12 mouse cellular contexts compared by ENCODE assay signal in genomic region chr17:14370476-14370875, GRCm38 (mm10).
DNase-seq lines count a peak whose midpoint lies in the region; ATAC-seq and TF ChIP-seq lines count a peak whose summit lies in the region.
"Had no signal": no experiment of that assay in that cellular context is flagged by ENCODE, and none has a peak within 500 bp of the region (broad histone marks: within the 10 kb centered on the region; RNA-seq: fewer than 3 reads in every experiment).

No protein-coding gene starts in this region.

- H3K4me1 ChIP-seq in midbrain, postnatal 0 days (ENCODE audit: insufficient read depth, low read length) = no peaks in the 10 kb centered on the region; the same call in 1 of the 2 replicates
- H3K4me1 ChIP-seq in midbrain, embryonic 15.5 days = peaks cover 11% of the 10 kb centered on the region
- H3K4me1 ChIP-seq in liver, postnatal 0 days (ENCODE audit: insufficient read depth) = 0 out of 2 replicates have a peak, but pooled peaks cover 4% of the 10 kb centered on the region

- 95% methylated on average over 5 of the region's 5 CpGs for WGBS in midbrain, postnatal 0 days
- 95% methylated on average over 5 of the region's 5 CpGs for WGBS in midbrain, embryonic 15.5 days
- WGBS in liver, postnatal 0 days (ENCODE audit: insufficient replicate concordance) = 83% methylated on average over 5 of the region's 5 CpGs

- no peaks in the 10 kb centered on the region for H3K36me3 ChIP-seq in midbrain, postnatal 0 days (ENCODE audit: insufficient read depth, low read length)
- no peaks in the 10 kb centered on the region for H3K36me3 ChIP-seq in midbrain, embryonic 15.5 days (replicated peaks)
- H3K36me3 ChIP-seq in liver, postnatal 0 days (replicated peaks; ENCODE audit: insufficient read depth, low read length) = no peaks in the 10 kb centered on the region

- intact Hi-C loops in left cerebral cortex, postnatal 25 days (cut with DNase I) = loop anchor here (5.0 kb wide), 1 partner anchor 203 kb away; no protein-coding TSS in a partner anchor

- no peak overlapping the region for H3K9ac ChIP-seq in midbrain, postnatal 0 days (replicated peaks; ENCODE audit: low read length, poor library complexity, severe bottlenecking)
- H3K9ac ChIP-seq in midbrain, embryonic 15.5 days = no peak overlapping the region
- no peak overlapping the region for H3K9ac ChIP-seq in liver, postnatal 0 days (replicated peaks)

- TF ChIP-seq EP300 in liver, postnatal 0 days (IDR thresholded peaks at IDR 0.05; ENCODE audit: low read depth) = no peak

- TF ChIP-seq CTCF in midbrain, postnatal 0 days (IDR thresholded peaks at IDR 0.05) = no peak
- no peak for TF ChIP-seq CTCF in layer of hippocampus, adult 2 months (conservative IDR thresholded peaks at IDR 0.05)
- no peak for TF ChIP-seq CTCF in liver, postnatal 0 days (IDR thresholded peaks at IDR 0.05; ENCODE audit: low read depth)

- H3K27me3 ChIP-seq in midbrain, postnatal 0 days (ENCODE audit: insufficient read depth, low read length) = no peaks in the 10 kb centered on the region
- H3K27me3 ChIP-seq in midbrain, embryonic 15.5 days (replicated peaks) = no peaks in the 10 kb centered on the region
- no peaks in the 10 kb centered on the region for H3K27me3 ChIP-seq in liver, postnatal 0 days (ENCODE audit: insufficient read depth, low read length)
- H3K27me3 ChIP-seq: Patski had no signal

- no peak for ATAC-seq in midbrain, postnatal 0 days (ENCODE audit: low FRiP score)
- ATAC-seq in midbrain, embryonic 15.5 days (replicated peaks) = no peak
- ATAC-seq in liver, postnatal 0 days = no peak
- ATAC-seq: inflammation-experienced regulatory T-cells, adult 6 months; Patski had no signal

- no peak overlapping the region for H3K4me2 ChIP-seq in midbrain, postnatal 0 days (ENCODE audit: low read depth, low read length, poor library complexity, severe bottlenecking)
- no peak overlapping the region for H3K4me2 ChIP-seq in midbrain, embryonic 15.5 days
- no peak overlapping the region for H3K4me2 ChIP-seq in liver, postnatal 0 days (ENCODE audit: low read depth, low read length)

- no peak overlapping the region for H3K4me3 ChIP-seq in midbrain, postnatal 0 days (ENCODE audit: low read depth, low read length)
- H3K4me3 ChIP-seq in midbrain, embryonic 15.5 days = no peak overlapping the region
- no peak overlapping the region for H3K4me3 ChIP-seq in layer of hippocampus, adult 2 months
- H3K4me3 ChIP-seq in liver, postnatal 0 days (ENCODE audit: low read depth, low read length) = no peak overlapping the region

- no peak overlapping the region for H3K27ac ChIP-seq in midbrain, postnatal 0 days (ENCODE audit: low read depth, low read length)
- H3K27ac ChIP-seq in midbrain, embryonic 15.5 days = no peak overlapping the region
- peak overlapping the region; percentile 74 for H3K27ac ChIP-seq in layer of hippocampus, adult 2 months
- H3K27ac ChIP-seq in liver, postnatal 0 days (ENCODE audit: low read depth) = no peak overlapping the region
- H3K27ac ChIP-seq: kidney, postnatal 0 days; macrophage had no signal

- DNase-seq in midbrain, postnatal 0 days (ENCODE audit: low spot score) = peak; percentile 28
- DNase-seq in layer of hippocampus, adult 2 months (ENCODE audit: low spot score in 2 of 2) = peak; percentile 57 to 80
- peak; percentile 40 to 92 for DNase-seq in left cerebral cortex, postnatal 25 days (ENCODE audit: low spot score in 2 of 2)
- no peak for DNase-seq in spleen, adult 18-20 months
- DNase-seq in liver, postnatal 0 days = no peak
- no peak for DNase-seq in lung, postnatal 25 days (ENCODE audit: low spot score)
- DNase-seq: thymus, adult 18-20 months had no signal

- no peaks in the 10 kb centered on the region for H3K9me3 ChIP-seq in midbrain, postnatal 0 days (ENCODE audit: low read length)
- H3K9me3 ChIP-seq in midbrain, embryonic 15.5 days = no peaks in the 10 kb centered on the region
- H3K9me3 ChIP-seq in liver, postnatal 0 days (ENCODE audit: low read length) = no peaks in the 10 kb centered on the region

Comparison
In these comparisons a context has a peak if more than half of its experiments do, and no peak if none do; other contexts are left out.
1. DNase-seq: peak in midbrain, postnatal 0 days (single experiment), layer of hippocampus, adult 2 months (2 of 2) and left cerebral cortex, postnatal 25 days (2 of 2); none in spleen, adult 18-20 months (0 of 2), liver, postnatal 0 days (single experiment) and lung, postnatal 25 days (single experiment).